Mouse (Mus musculus): ENCODE data around the gene Tut1. TPM values are rescaled to one million over a fixed set of nuclear protein-coding genes. Genes with fewer than 3 reads are reported as not detected.

Gene Tut1
- total and polyA plus RNA-seq, 2 experiments from 2014 or later, result 17.6 to 24.5 TPM

GRCm38 (mm10) chr19:8991871-8992735 lies 38.5 kb downstream of the Tut1 start:
- ATAC-seq, result no peak
- H3K9me3 ChIP-seq (ENCODE audit: low read length), result no peaks in the 10 kb centered on the region
- no peak overlapping the region for H3K4me2 ChIP-seq (ENCODE audit: low read depth)
- H3K36me3 ChIP-seq (ENCODE audit: insufficient read depth), result no peaks in the 10 kb centered on the region
- no peak overlapping the region for H3K27ac ChIP-seq (ENCODE audit: low read depth, low read length)
- TF ChIP-seq CTCF (IDR thresholded peaks at IDR 0.05; ENCODE audit: low read depth), result no peak
- WGBS, result 81% methylated on average over 13 of the region's 13 CpGs
- no peak for DNase-seq
- H3K4me3 ChIP-seq (ENCODE audit: low read depth, low read length), result no peak overlapping the region
- H3K4me1 ChIP-seq (ENCODE audit: insufficient read depth), result peaks cover 13% of the 10 kb centered on the region
- no peak overlapping the region for H3K9ac ChIP-seq
- H3K27me3 ChIP-seq (ENCODE audit: insufficient read depth, low read length), result peaks cover 15% of the 10 kb centered on the region

GRCm38 (mm10) chr19:8992769-8993624 lies 39.4 kb downstream of the Tut1 start:
- H3K4me3 ChIP-seq (ENCODE audit: low read depth, low read length), result no peak overlapping the region
- H3K27ac ChIP-seq (ENCODE audit: low read depth, low read length), result no peak overlapping the region
- no peaks in the 10 kb centered on the region for H3K36me3 ChIP-seq (ENCODE audit: insufficient read depth)
- ATAC-seq (peak; percentile 71), DNase-seq (peak; percentile 69)
- no peak overlapping the region for H3K4me2 ChIP-seq (ENCODE audit: low read depth)
- no peaks in the 10 kb centered on the region for H3K9me3 ChIP-seq (ENCODE audit: low read length)
- peak; percentile 75 for TF ChIP-seq CTCF (IDR thresholded peaks at IDR 0.05; ENCODE audit: low read depth)
- 38% methylated on average over 12 of the region's 12 CpGs for WGBS
- H3K4me1 ChIP-seq (ENCODE audit: insufficient read depth), result peaks cover 13% of the 10 kb centered on the region
- no peak overlapping the region for H3K9ac ChIP-seq
- H3K27me3 ChIP-seq (ENCODE audit: insufficient read depth, low read length), result peaks cover 15% of the 10 kb centered on the region

GRCm38 (mm10) chr19:8993625-8993912 lies 39.9 kb downstream of the Tut1 start:
- H3K36me3 ChIP-seq (ENCODE audit: insufficient read depth), result no peaks in the 10 kb centered on the region
- H3K9me3 ChIP-seq (ENCODE audit: low read length), result no peaks in the 10 kb centered on the region
- DNase-seq, result no peak
- H3K4me2 ChIP-seq (ENCODE audit: low read depth), result no peak overlapping the region
- peaks cover 15% of the 10 kb centered on the region for H3K27me3 ChIP-seq (ENCODE audit: insufficient read depth, low read length)
- 58% methylated on average over 2 of the region's 2 CpGs for WGBS
- H3K4me1 ChIP-seq (ENCODE audit: insufficient read depth), result peaks cover 13% of the 10 kb centered on the region
- no peak for ATAC-seq
- no peak overlapping the region for H3K9ac ChIP-seq
- no peak overlapping the region for H3K4me3 ChIP-seq (ENCODE audit: low read depth, low read length)
- no peak overlapping the region for H3K27ac ChIP-seq (ENCODE audit: low read depth, low read length)
- no peak for TF ChIP-seq CTCF (IDR thresholded peaks at IDR 0.05; ENCODE audit: low read depth)

GRCm38 (mm10) chr19:8994813-8995607 lies 41.4 kb downstream of the Tut1 start:
- H3K27me3 ChIP-seq (ENCODE audit: insufficient read depth, low read length), result peaks cover 5% of the 10 kb centered on the region; the same call in 1 of the 2 replicates
- H3K27ac ChIP-seq (ENCODE audit: low read depth, low read length), result no peak overlapping the region
- no peak overlapping the region for H3K4me3 ChIP-seq (ENCODE audit: low read depth, low read length)
- ATAC-seq, result no peak
- DNase-seq, result no peak
- no peaks in the 10 kb centered on the region for H3K36me3 ChIP-seq (ENCODE audit: insufficient read depth)
- H3K9ac ChIP-seq, result no peak overlapping the region
- H3K4me2 ChIP-seq (ENCODE audit: low read depth), result no peak overlapping the region
- H3K4me1 ChIP-seq (ENCODE audit: insufficient read depth), result 0 out of 2 replicates have a peak, but pooled peaks cover 5% of the 10 kb centered on the region
- no peaks in the 10 kb centered on the region for H3K9me3 ChIP-seq (ENCODE audit: low read length)
- TF ChIP-seq CTCF (IDR thresholded peaks at IDR 0.05; ENCODE audit: low read depth), result no peak
- WGBS, result 78% methylated on average over 10 of the region's 10 CpGs

GRCm38 (mm10) chr19:8996601-8997000 lies 43.0 kb downstream of the Tut1 start:
- H3K4me1 ChIP-seq (ENCODE audit: insufficient read depth), result no peaks in the 10 kb centered on the region
- TF ChIP-seq CTCF (IDR thresholded peaks at IDR 0.05; ENCODE audit: low read depth), result no peak
- H3K27me3 ChIP-seq (ENCODE audit: insufficient read depth, low read length), result no peaks in the 10 kb centered on the region

GRCm38 (mm10) chr19:8997546-8997945 lies 43.9 kb downstream of the Tut1 start:
- ATAC-seq (peak; percentile 68), DNase-seq (peak; percentile 40)
- H3K4me3 ChIP-seq (ENCODE audit: low read depth, low read length), result no peak overlapping the region
- no peaks in the 10 kb centered on the region for H3K4me1 ChIP-seq (ENCODE audit: insufficient read depth)
- 46% methylated on average over 4 of the region's 4 CpGs for WGBS
- H3K27ac ChIP-seq (ENCODE audit: low read depth, low read length), result no peak overlapping the region
- H3K9ac ChIP-seq, result no peak overlapping the region
- no peak for TF ChIP-seq CTCF (IDR thresholded peaks at IDR 0.05; ENCODE audit: low read depth)
- H3K27me3 ChIP-seq (ENCODE audit: insufficient read depth, low read length), result no peaks in the 10 kb centered on the region
- H3K9me3 ChIP-seq (ENCODE audit: low read length), result no peaks in the 10 kb centered on the region
- no peaks in the 10 kb centered on the region for H3K36me3 ChIP-seq (ENCODE audit: insufficient read depth)
- H3K4me2 ChIP-seq (ENCODE audit: low read depth), result no peak overlapping the region

More at GRCm38 (mm10) chr19:8996601-8997000, 43.0 kb downstream of the Tut1 start:
- DNase-seq, result no peak
- Histone ChIP-seq H3K4me3 (ENCODE audit: low read depth, low read length) (no peak overlapping the region), H3K36me3 (ENCODE audit: insufficient read depth) (no peaks in the 10 kb centered on the region), H3K27ac (ENCODE audit: low read depth, low read length) (no peak overlapping the region), H3K9me3 (ENCODE audit: low read length) (no peaks in the 10 kb centered on the region), H3K4me2 (ENCODE audit: low read depth) (no peak overlapping the region), H3K9ac (no peak overlapping the region)
- 93% methylated on average over 6 of the region's 6 CpGs for WGBS
- ATAC-seq, result no peak
